Mouse (Mus musculus): ENCODE measurements around the gene Cfi. TPM values are rescaled to one million over a fixed set of nuclear protein-coding genes. Genes with fewer than 3 reads are reported as not detected.
A peak's percentile ranks its signal among the peaks of the same experiment; 100 is the strongest.

Cfi gene
- polyA plus RNA-seq, 1 experiment: 0.14 TPM

DNA sequence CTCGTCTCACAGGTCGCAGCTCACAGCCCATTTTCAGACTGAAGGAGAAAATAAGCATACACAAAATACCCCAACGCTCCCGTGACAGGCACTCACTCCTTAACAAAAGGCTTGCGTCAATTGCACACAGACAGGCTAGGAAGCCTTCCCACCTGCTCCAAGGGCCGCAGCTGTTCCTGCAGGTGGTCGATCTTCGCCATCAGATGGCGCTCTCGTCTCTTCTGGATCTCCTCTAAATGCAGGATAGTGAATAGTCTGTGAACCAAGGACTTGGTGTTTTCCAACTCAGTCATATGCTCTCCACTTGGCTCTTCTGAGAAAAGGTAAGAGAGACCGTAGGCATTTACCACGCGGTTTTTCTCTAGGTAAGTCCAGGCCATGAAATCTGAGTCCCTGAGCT, 82.8 kb downstream of the Cfi start:
- Histone ChIP-seq H3K27me3 (ENCODE audit: control insufficient read depth, insufficient read depth, low read length) (no peaks in the 10 kb centered on the region), H3K27ac (ENCODE audit: control insufficient read depth, insufficient read depth, low read depth, low read length) (no peak overlapping the region), H3K4me1 (ENCODE audit: control insufficient read depth, insufficient read depth, low read length) (no peaks in the 10 kb centered on the region), H3K4me3 (ENCODE audit: control insufficient read depth, low read depth, low read length) (no peak overlapping the region), H3K36me3 (ENCODE audit: control insufficient read depth, insufficient read depth, low read length) (no peaks in the 10 kb centered on the region)
- TF ChIP-seq CTCF (IDR thresholded peaks at IDR 0.05; ENCODE audit: control insufficient read depth, insufficient read depth, insufficient replicate concordance, low read depth, low read length) (peak; percentile 56; the same call in 1 of the 2 replicates), POLR2A (IDR thresholded peaks at IDR 0.05; ENCODE audit: control insufficient read depth, low read depth, low read length) (no peak)

DNA sequence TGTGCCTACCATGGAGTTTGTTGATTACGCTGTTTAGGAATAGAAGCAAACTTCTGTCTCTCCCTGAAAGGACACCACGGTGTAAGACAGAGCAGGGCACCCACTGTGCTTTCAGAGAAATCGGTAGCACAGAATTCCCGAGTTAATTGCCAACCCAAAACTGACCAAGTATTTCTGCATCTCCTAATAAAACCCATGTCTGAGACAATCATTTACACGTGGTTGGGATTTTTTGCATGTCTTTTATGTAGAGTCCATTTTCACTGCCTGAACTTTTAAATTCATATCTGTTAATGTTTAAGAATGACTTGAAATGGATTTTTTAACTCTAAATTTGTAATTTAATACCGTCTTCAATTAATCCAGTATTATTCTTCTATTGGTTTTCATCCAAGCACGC, 87.9 kb downstream of the Cfi start:
- no peak overlapping the region for H3K4me3 ChIP-seq (ENCODE audit: control insufficient read depth, low read depth, low read length)
- TF ChIP-seq CTCF (IDR thresholded peaks at IDR 0.05; ENCODE audit: control insufficient read depth, insufficient read depth, insufficient replicate concordance, low read depth, low read length) (no peak), POLR2A (IDR thresholded peaks at IDR 0.05; ENCODE audit: control insufficient read depth, low read depth, low read length) (no peak)
- no peaks in the 10 kb centered on the region for H3K4me1 ChIP-seq (ENCODE audit: control insufficient read depth, insufficient read depth, low read length)
- no peaks in the 10 kb centered on the region for H3K27me3 ChIP-seq (ENCODE audit: control insufficient read depth, insufficient read depth, low read length)
- H3K36me3 ChIP-seq (ENCODE audit: control insufficient read depth, insufficient read depth, low read length): no peaks in the 10 kb centered on the region
- H3K27ac ChIP-seq (ENCODE audit: control insufficient read depth, insufficient read depth, low read depth, low read length): no peak overlapping the region

Other genes starting within 250 kb of the Cfi start
- 3.4 and 5.7 TPM in 2 replicates for gene Egf, start 80.6 kb upstream of the Cfi start, polyA plus RNA-seq (2012; rRNA removed)
- not detected in 2 replicates for gene Lrit3, start 31.9 kb upstream of the Cfi start, polyA plus RNA-seq (2012; rRNA removed)
- gene Rrh, start 13.3 kb upstream of the Cfi start, polyA plus RNA-seq (2012; rRNA removed): 0.28 and 0.42 TPM in 2 replicates
- 43.1 and 49.6 TPM in 2 replicates for gene Gar1, start 4.5 kb upstream of the Cfi start, polyA plus RNA-seq (2012; rRNA removed)
- 75.4 and 94.8 TPM in 2 replicates for gene Pla2g12a, start 42.7 kb downstream of the Cfi start, polyA plus RNA-seq (2012; rRNA removed)
- gene Casp6, start 65.5 kb downstream of the Cfi start, polyA plus RNA-seq (2012; rRNA removed): 15.9 and 17.9 TPM in 2 replicates
- 2.5 and 3.5 TPM in 2 replicates for gene Mcub, start 134.3 kb downstream of the Cfi start, polyA plus RNA-seq (2012; rRNA removed)
- 147 and 168 TPM in 2 replicates for gene Sec24b, start 225.7 kb downstream of the Cfi start, polyA plus RNA-seq (2012; rRNA removed)